Mouse (Mus musculus) induced T-regulatory cell, adult 2 months (primary cell): ENCODE results near the gene Qpct.
A peak's percentile ranks its signal among the peaks of the same experiment; 100 is the strongest.

Experiments
- DNase-seq: peaks from one replicate; pipeline ENCODE4 v3.0.0-alpha.2; 2012; ENCODE audit warnings: low read depth

The Qpct gene

DNA sequence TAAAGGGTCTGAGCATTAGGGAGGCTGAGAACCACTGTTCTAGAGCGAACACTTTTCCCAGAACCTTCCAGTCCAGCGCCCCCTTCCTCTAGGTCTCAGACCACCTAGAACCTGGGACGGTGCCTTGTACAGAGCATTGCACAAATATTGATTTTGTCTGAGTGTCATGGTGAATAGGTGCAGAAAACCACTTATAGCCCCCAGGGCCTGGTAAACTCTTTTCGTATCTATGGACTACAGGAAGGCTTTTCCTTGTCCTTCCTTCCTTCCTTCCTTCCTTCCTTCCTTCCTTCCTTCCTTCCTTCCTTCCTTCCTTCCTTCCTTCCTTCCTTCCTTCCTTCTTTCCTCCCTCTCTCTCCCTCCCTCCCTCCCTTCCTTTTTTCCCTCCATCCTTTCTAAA is at the start of gene Qpct:
Gene Qpct, plus strand, starts transcription at position 301 of the 400 bp plus-strand sequence.
- no peak for DNase-seq

DNA sequence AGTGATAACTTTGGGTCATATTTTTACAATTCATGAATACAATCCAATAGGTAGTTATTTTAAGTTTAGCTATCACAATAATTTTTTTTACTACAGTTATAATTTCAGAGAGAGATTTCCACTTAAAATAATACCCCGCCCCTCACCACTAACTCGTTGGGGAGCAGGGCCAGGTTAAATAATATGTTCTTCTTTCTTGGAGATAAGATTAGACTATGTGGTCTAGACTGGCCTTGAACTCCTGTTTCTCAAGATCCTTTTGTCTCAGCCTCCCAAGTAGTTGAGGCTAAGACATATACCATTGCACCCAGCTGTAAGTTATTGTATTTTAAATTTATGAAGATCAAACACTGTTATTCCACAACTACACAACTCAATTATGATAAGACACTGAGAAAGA is 38.1 kb upstream of the Qpct start:
- DNase-seq, result no peak

DNA sequence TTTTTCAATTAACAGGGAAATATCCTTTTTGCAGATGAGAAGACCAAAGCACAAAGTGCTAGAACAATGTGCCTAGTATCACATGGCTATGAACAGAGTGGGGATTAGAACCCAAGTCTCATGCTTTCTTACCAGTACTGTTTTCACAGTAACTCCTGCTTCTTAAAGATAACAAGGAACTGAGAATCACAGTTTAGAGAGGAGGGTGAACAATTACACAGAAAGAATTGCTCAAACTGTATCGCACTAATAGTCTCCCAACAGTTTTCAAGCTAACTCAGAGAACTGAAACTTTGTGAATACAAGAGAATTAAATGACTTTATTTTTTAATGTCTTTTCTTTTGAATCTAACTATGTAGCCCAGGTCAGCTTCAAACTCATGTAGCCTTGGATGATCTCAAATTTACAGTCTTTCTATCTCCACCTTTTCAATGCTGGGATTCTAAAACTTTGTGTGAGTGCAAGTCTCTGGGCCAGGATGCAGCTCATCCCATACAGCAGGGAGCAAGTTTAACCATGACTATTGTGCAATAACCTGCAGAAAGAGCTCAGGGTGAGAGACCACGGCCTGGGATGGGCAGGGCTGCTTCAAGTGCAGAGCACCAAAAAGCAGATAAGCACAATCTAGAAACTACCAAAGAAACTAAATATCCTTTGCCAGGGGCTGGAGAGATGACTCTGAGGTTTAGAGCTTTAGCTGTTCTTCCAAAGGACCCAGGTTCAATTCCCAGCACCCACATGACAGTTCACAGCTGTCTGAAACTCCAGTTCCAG is 36.6 kb upstream of the Qpct start:
- no peak for DNase-seq

DNA sequence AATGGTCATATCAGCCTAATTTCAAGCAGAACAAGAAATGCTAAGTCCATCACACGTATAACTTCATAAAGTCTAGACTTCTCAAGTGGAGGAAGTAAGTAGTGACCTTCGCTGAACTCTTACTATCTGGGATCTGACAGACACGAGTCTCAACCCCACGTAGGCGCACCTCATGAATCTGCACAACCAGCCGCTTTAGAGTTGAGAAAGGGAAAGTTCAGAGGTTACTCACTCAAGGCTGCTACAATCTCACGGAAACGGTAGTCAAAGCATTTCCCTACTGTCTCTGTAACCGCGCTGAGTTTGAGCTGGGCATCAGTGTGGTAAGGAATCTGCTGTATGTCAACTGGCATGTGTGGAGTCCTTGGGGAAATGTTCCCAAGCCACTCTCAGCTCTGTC is 35.9 kb upstream of the Qpct start:
- peak; percentile 36 for DNase-seq

DNA sequence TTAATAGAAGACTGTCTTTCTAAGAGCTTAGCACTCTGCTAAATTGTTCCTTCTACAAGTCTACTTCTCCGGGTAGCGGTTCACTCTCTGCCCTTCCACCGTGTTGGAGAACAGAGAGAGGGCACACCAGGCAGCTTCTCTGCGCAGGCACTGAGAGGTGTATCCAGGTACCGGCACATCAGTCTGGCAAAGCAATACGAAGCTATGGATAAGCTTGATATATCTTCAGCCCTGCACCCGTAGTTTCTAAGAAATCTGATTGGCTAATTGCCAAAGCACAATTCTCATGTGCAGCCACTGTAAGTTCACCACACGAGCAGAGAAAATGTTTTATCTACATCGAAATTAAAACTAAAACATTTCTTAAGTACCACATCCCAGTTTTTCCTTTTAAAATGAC is 33.3 kb upstream of the Qpct start:
- no peak for DNase-seq

DNA sequence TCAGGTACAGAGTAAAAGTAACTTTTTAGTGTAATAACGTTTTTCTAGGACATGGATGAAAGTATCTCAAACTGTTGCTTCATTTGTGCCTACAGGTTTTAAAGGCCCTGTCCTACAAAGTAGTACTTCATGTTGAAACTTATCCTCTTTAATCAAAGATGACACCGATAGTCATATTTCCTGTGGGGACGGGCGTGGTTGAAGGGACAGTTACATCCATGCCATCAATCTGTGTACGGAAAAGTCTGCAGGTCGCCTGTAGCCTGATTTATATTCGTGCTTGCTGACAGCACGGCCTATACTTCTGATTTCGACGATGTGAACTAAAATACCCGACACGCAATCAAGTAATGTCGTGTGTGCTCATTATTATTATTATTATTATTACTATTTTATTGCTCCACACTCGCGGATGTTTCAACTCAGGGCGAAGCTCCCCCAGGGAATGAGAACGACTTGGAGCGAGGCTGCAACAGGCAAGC is 31.9 kb upstream of the Qpct start:
- peak; percentile 47 for DNase-seq

DNA sequence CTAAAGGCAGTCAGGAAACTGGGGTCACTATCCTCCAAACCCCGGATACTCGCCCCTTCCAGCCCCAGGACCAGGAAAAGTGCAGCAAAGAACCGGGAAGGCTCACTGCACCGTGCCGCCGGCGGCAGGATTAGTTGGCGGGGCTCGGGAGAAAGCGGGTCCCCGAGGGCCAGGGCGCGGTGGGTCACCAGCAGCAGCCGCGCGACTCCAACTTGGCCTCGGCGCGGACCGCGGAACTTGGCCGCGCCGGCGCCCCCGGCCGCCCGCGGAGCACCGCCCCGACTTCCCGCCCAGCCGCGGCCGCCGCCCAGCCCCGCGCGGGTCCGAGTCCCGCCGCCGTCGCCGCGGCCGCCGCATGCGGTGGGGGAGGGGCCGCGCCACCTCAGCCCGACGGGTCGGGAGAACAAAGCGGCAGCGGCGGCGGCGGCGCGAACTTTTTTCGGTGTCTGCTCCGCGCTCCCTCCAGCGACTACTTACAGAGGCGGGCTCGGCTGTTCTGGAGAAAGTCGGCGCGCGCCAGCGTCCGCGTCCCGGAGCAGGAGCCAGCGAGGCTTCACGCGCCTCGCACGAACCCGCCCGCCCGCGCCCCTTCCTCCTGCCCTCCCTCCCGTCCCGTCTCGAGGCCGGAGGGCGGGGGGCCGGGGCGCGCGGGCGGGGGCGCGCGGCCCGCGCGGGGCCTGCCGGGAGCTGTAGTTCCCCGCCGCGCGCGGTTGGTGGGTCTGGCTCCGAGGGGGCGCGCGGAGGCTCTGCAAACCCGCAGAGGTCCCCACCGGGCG is 31.3 kb upstream of the Qpct start, which contains the start of gene Prkd3:
Gene Prkd3, minus strand, starts transcription at position 609 of the 776 bp plus-strand sequence.
- DNase-seq, result peak; percentile 61

DNA sequence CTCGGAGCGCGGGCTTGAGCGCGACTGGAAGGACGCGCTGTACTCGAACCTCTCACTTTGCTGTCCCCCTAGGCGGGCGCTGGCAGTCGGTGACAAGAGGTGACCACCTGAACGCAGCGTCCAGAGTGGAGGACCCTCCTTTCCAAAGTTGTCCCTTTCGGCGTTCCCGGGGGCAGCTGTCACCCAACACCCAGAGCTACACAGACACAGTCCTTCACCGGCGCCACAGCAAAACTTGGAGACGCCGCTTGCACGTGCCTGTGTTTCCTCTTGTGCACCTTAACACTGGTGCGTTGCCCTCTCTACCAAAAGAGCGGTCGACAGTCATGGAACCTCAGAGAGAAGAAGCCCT is 30.7 kb upstream of the Qpct start:
- no peak for DNase-seq

DNA sequence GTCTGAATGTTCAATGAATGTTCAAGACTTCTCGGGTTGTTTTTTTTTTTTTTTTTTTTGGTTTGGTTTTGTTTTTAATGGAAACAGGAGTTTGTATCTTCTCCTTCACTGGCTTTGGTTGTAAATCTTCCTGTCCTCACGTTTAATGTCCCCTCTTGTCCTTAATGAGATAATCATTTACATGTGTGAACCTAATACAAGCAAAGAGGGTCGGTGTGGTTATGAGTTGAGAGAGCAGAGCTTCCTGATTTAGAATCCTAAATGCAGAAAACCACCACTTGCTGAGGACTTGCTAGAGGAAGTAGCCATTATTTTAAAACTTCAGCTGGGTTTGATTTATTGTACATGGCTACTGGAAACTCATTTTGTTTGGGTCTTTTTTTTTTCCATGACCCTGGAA is 29.0 kb upstream of the Qpct start:
- no peak for DNase-seq

DNA sequence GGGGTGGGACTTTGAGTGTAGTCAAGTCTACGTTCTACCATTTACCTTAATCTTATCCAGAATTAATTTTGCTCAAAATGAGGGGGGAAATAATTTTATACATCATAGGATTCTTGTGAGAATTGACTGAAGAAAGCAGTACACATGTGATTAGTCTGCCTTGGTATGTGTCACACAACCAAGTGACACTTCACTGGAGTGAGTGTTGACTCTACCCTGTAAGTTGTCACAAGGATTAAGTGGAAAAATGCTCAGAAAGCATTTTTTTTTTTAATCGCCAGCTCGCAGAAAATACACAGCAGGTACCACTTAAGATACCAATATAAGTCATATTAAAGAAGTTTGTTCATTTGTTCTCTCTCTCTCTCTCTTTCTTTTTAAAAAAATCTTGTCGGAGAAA is 27.2 kb upstream of the Qpct start:
- DNase-seq, result no peak

DNA sequence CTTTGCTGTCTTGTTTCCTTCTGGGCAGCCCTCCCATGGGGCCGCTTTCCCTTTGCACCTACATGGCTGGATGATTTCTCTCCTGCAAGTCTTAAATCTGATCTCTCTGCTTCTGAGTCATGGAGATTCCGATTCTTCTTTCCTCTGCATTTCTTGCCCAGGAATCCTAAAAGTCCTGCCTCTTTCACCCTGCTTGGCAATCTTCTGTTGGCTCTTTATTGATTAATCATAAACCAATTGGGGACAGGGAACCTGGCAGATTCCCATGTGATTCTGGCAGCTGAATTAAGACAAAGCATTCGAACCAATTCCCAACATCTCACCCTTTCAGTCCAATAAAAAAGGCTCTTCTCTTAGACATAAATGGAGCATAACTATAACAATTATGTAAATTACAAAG is 22.5 kb upstream of the Qpct start:
- no peak for DNase-seq

DNA sequence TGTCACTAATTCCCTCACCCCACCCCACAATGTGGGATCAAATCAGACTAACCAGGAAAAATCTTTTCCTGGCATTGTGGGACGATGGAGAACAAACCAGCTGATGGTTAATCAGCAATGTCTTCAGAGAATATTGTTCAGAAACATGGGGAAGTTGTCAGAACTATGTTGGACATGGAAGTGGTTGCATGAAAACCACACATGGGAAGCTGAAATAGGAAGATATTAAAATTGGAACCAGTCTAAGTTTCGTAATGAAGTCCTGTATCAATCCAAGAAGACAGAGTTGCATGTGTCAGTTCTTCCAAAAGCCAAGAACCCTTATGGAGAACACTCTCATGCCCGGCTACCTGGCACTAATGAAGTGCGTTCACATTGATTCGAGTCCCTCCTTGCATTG is 20.1 kb upstream of the Qpct start:
- no peak for DNase-seq

DNA sequence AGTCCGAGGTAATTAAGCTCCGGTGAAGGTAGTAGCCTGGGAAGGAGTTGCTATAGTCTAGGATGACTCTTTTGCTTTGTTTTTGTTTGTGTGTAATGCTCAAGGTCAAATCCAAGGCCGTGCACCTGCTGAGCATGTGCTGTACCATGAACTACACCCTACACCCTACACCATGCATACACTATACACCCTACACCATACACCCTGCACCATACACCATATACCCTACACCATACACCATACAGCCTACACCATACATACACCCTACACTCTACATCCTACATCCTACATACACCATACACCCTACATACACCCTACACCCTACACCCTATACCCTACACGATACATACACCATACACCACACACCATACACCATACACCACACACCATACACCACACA is 18.9 kb upstream of the Qpct start:
- no peak for DNase-seq

DNA sequence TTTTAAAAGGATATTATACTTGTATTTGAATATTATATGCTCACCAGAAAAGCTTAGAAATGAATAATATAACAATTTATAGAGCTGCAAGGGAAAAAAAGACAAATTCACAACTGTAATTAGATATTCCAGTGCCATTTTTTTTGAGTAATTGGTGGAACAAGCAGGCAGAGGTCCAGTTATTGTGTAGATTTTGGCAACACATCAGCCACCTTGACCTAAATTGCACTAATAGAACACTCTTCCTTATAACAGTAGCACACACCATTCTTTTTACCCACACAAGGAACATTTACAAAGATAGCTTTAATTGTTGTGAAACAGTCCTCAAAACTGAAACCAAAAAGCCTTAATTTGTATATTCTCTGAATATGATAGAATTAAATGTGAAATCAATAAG is 12.0 kb upstream of the Qpct start:
- no peak for DNase-seq

DNA sequence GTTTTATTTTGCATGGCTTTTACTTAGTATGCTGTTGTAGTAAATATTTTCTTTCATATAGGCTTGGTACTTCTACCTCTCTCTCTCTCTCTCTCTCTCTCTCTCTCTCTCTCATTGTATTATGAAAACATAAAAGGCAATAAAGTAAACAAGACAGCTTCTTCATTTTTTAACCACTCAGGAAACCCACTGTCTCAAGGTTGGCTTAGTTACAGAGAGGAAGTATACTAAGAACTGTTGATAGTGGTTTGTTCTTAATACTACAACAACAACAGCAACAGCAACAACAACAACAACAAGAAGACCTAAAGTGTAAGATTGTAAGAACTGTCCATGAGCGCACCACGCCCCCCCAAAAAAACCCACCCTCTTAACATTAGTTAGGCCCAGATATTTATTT is 8.0 kb upstream of the Qpct start:
- peak; percentile 9 for DNase-seq

DNA sequence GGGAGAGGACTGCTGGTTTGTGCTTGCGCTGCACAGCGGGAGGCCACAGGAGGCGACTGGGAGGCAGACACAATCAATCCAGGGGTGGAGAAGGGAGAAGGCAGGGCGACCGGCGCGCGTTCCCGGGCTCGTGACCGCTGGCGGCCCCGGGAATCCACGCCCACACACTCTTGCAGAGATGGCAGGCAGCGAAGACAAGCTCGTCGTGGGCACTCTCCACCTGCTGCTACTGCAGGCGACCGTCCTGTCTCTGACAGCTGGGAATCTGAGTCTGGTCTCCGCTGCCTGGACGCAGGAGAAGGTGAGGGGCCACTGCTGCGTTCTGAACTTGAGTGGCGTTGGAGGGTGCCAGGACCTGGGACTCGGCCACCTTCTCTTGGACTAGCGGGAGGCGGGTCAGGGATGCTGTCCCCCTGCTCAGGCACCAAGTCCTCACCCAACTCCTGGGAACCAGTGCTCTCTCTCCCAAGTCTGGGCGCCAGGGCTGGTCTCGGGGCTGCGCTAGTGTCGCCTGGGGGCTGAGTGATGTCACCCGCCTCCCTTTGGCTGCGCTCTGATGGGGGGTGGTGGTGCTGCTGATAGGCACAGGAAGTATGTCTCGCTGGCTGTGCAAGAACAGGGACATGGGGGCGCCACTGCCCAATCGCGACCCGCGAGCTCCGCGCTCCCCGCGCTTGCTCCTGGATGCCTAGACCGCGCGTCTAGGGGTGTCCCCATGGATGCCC is 544 bp downstream of the Qpct start:
- DNase-seq, result peak; percentile 20

DNA sequence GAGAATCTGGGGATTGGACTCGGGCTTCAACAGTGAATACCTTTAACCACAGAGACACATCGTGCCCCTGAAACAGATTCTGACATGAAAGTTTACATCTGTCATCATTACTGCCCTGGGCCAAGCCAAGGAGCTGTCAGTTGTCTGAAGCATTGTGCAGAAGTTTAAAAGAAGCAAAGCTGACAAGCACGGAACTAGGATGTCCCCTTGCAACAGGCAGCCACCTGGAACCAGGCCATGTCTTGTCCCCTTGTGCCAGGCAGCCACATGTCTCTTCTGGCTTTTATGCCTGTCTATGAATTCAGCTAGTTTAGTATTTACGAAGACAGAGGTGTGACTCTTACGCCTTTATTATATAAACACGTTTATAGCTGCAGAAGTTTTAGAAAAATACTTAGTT is 6.6 kb downstream of the Qpct start:
- DNase-seq, result no peak

DNA sequence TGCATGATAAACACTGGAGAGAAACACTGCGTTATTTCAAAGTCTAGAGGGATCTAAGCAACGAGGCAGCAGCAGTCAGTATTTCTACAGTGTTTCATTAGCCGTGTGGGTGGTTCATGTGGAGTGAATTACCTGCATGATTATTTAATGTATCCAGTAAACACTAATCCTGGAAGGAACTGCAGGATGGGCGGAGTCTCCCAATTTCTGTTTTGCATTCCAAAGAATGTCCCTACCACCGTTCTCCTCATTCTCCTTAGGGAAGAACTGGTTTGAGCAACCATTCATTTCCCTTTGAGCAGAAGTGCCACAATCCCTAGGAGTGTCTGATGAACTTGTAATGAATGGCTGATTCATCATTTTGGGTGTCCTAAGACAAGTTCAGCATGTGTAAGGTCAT is 8.5 kb downstream of the Qpct start:
- DNase-seq, result no peak

DNA sequence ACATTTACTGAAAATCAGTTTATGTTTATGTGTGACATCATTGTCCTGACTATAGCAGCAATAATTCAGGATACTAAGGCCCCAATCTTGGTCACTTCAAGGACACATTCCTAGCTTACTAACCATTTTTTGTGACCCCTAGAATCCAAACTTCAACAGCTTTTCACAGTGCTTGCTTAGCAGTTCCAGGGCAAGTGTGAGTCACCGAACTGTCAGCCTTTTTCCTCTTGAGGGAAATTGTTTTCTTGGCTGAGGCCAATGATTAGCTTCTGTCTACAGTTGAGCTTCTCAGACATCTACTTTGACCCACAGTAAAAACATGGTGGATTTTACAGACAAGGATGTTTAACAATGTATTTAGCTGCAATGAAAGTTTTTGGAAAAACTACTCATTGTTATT is 12.5 kb downstream of the Qpct start:
- DNase-seq, result no peak

DNA sequence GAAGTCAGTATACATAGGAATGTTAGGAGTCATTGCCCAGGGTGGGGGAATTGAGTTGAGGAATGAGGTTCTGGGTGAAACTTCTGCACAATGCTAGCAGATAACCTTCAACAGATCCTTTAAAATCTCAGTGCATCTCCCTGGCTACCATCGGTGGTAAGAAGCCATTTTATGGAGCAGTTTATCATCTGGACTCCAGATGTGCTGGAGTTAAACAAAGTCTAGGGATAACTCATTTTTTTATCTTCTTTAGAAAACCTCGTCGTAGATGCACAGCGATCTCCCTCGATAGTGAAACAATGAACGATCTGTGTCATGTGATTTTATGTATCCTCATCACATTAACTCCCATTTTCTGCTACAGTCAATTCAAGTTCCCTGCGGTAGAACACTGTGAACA is 16.9 kb downstream of the Qpct start:
- DNase-seq, result no peak

DNA sequence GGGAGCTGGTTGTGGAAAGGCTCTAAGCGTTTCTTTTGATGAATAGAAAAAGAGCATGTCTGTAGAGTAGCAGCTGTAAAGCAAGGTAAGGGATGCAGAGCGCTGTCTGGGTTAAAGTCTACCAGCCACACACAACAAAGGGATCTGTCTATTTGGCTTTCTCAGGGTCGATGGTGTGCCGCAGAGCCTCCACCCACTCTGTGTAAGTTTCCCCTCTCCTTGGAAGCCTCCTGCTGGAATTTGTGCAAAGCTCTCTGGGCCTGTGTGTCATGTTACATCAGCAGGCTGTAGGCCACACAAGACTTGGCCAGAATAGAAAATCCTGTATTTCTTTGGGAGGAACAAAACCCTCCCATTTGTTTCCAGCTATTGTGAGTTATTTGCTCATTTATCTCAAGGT is 17.3 kb downstream of the Qpct start:
- no peak for DNase-seq

DNA sequence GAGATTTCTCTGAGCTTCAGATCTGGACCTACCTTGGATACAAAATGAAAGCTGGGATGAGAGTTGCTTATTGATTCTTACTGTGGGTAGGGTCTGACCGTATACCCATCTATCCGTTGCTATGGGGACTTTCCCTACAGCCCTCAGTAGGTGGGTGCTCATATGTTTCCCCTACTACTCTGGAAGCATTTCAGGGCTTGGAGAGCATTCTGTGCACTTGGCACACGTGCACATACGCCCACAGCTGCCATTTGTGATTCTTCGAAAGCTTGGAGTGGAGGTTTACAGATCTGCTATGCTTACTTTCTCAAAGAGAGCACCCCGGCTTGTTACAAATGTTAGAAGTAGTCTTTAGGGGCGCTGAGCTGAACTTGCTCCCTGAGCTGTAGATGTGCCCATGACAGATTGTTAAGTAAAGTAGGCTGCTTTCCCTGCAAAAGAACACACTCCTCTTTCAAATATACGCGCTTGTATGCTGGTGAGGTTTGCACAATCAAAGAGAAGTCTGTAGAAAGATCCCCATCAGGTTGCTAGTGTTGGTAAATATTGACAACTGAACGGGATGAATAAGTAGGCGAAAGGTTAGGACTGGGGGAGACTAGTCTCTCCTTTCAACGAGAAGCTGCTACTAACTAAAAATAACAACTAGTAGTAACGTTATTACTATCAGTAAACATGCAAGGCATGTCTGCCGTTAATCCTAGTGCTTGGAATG is 18.2 kb downstream of the Qpct start:
- no peak for DNase-seq
